Mouse (Mus musculus): ENCODE measurements around the gene A630023A22Rik. TPM values are rescaled to one million over a fixed set of nuclear protein-coding genes. Genes with fewer than 3 reads are reported as not detected.

A630023A22Rik gene
- not detected for total RNA-seq (2023)

DNA sequence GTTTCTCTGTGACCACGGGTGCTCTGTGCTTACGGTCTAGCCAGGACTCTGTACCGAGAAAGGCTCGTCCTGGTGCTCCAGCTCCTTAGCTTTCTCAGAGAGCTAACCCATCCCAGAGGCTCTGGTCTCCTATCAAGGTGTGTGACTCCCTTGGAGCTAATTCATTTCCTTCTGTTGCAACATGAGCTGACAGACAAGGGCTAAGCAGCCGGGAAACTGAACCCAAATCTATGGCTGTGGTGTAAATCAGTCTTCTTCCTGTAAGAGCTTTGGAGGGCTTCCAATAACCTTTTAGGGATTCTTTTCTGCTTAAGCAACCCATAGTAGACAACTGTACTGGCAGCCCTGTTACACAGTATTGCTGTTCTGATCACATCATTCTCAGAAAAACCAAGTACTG lies at the start of gene A630023A22Rik:
TSS of gene A630023A22Rik (minus strand) at position 154 of the 400 bp plus-strand sequence.

DNA sequence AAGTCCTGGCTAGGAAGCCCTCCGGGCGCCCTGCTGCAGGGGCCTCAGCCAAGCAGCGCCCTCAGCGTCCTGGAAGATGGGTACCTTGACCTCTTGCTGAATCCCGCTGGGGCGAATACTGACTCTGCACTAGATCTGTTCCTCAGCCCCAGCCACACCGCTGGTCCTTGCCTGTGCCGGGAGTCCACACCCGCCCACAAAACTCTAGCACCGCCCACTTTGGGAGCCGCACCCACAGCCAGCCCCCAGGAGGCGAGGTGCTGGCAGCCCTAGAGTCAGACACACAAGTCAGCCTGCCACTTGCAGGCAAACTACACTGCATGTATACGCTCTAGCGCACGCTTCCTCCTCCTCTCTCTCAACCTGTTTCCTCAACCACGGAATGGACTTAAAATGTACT lies 49.8 kb upstream of the A630023A22Rik start, which contains the start of gene Npy4r:
TSS of gene Npy4r (minus strand) at position 148 of the 400 bp plus-strand sequence.

DNA sequence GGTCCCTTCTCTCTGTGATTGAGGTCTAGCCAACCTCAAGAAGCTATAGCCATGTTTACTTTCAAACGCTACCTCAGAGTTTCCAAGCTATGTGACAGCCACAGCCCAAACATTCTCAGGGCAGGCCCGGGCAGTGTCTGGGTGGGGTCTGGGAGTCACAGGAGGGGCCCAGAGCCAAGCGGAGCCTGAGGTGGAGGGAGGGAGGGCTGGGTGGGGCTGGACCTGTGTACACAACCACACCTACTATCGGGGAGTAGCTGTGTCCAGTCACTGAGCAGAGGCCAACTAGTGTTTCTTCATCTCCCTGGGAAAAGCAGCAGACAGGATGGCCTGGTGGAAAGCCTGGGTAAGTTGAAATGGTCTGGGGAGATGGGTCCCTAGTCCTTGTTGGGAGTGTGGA lies 16.8 kb downstream of the A630023A22Rik start, which contains the start of gene Anxa8:
TSS of gene Anxa8 (plus strand) at position 251 of the 400 bp plus-strand sequence.

DNA sequence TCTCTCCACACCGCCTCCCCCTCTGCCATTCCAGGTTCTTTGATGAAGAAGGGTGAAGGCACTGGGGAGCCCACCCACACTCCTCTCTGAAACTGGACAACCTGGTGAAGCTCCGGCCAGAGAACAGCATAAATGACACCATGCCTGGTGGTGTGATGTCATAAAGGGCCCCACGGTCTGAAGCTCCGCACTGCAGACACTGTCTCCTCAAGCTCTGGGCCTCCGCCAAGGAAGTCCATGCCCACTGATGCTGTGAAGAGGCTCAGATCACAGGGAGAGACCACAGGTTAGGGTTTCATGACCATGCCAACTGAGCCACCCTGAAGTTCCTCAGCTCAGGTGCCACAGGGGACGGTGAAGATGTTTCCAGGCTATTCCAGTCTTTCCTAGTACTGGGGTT lies 50.0 kb downstream of the A630023A22Rik start, which contains the start of gene Antxrl:
TSS of gene Antxrl (plus strand) at position 192 of the 400 bp plus-strand sequence.

DNA sequence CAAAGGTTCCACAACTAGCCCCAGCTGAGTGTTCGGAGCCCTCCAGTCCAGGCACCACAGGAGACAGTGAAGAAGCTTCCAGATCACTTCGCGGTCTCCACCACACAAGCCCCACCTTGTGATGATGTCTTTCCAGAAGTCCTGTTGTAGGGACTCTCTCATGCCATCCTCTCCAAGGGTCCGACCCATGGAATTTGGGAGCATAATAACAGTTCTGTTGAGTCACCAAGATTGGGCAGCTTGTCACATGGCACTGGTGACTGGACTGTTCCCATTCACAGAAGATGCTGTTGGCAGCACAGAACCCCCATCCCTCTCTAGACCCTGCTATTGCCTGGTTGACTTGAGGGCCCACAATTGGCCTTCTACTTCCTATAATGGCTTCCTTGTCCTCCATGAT lies 86.2 kb downstream of the A630023A22Rik start, which contains the start of gene Gm5460:
TSS of gene Gm5460 (plus strand) at position 378 of the 400 bp plus-strand sequence.

DNA sequence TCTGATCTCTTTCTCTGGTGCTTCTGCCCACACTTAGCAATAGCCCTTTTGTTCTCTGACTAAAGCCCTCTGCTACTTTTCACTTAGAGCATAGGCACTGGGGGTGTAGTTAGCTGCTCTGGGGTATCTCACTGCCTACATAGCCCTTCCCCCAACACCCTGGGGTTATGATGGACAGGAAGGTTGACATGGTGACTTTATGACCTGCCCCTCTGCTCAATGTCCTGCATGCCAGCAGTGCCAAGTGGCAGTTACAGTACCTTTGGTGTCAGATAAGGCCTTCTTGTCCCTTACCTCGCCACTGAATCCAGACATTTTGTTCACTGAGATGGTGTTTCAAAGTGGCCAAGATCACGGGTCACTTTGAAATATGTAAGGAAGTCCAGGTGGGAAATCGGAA lies 87.5 kb downstream of the A630023A22Rik start, which contains the start of gene Gm30083:
TSS of gene Gm30083 (minus strand) at position 120 of the 400 bp plus-strand sequence.

Other genes with a start within 250 kb of the A630023A22Rik start
- not detected for gene Gdf10, start 179.2 kb downstream of the A630023A22Rik start, total RNA-seq (2023)
- gene Gdf2, start 161.7 kb downstream of the A630023A22Rik start, total RNA-seq (2023) = not detected
- gene Rbp3, start 148.8 kb downstream of the A630023A22Rik start, total RNA-seq (2023) = not detected
- gene Zfp488, start 124.0 kb downstream of the A630023A22Rik start, total RNA-seq (2023) = not detected
- not detected for gene Gm30083, start 87.6 kb downstream of the A630023A22Rik start, total RNA-seq (2023)
- not detected for gene Gm5460, start 86.0 kb downstream of the A630023A22Rik start, total RNA-seq (2023)
- gene Antxrl, start 50.0 kb downstream of the A630023A22Rik start, total RNA-seq (2023) = not detected
- not detected for gene Anxa8, start 16.8 kb downstream of the A630023A22Rik start, total RNA-seq (2023)
- not detected for gene Npy4r, start 49.7 kb upstream of the A630023A22Rik start, total RNA-seq (2023)
- not detected for gene Gprin2, start 98.9 kb upstream of the A630023A22Rik start, total RNA-seq (2023)
- gene Syt15, start 116.8 kb upstream of the A630023A22Rik start, total RNA-seq (2023) = not detected
- 22.7 TPM for gene Shld2, start 207.7 kb upstream of the A630023A22Rik start, total RNA-seq (2023)
- gene Glud1, start 208.0 kb upstream of the A630023A22Rik start, total RNA-seq (2023) = 139 TPM

All from CD4-positive naive resting alpha-beta T cell, adult 57 days (primary cell).